In genomic region chr13:108386058-108386457, GRCm38 (mm10) we compare ENCODE assay signal across 16 mouse cellular contexts.
"Had no signal": no experiment of that assay in that cellular context is flagged by ENCODE, and none has a peak within 500 bp of the region (broad histone marks: within the 10 kb centered on the region; RNA-seq: fewer than 3 reads in every experiment).

No protein-coding gene starts in this region.

- ATAC-seq: inflammation-experienced regulatory T-cells, adult 6 months; liver, embryonic 12.5 days had no signal

- DNase-seq: kidney, adult 11 months; kidney, adult 8-10 months; kidney, postnatal 10 days; kidney, postnatal 36 days; layer of hippocampus, postnatal 36 days; liver; lung, adult 18-20 months; lung, postnatal 10 days; lung, postnatal 36 days; midbrain, embryonic 14.5 days; right cerebral cortex, postnatal 4 days; thymus, adult 2 months; thymus, postnatal 14 days; thymus, postnatal 4 days had no signal
